In genomic region chr11:98804605-98805004, GRCm38 (mm10) we compare ENCODE assay signal across 8 mouse cellular contexts. TPM values are rescaled to one million over a fixed set of nuclear protein-coding genes. Genes with fewer than 3 reads are reported as not detected.
DNase-seq lines count a peak whose midpoint lies in the region; ATAC-seq and TF ChIP-seq lines count a peak whose summit lies in the region.

Gene Casc3, plus strand, starts transcription at chr11:98804905.

- no peak for ATAC-seq in Patski
- ATAC-seq in forebrain, postnatal 0 days = no peak
- no peak for ATAC-seq in hindbrain, embryonic 14.5 days (ENCODE audit: low FRiP score)
- no peak for ATAC-seq in liver, embryonic 16.5 days (ENCODE audit: low read depth)

- no peak within 1 kb of the TSS for H3K27ac ChIP-seq in forebrain, postnatal 0 days (ENCODE audit: low read depth, low read length)
- no peak within 1 kb of the TSS for H3K27ac ChIP-seq in hindbrain, embryonic 14.5 days
- H3K27ac ChIP-seq in liver, embryonic 16.5 days (ENCODE audit: low read length) = no peak within 1 kb of the TSS

- no peaks in the 10 kb centered on the region for H3K27me3 ChIP-seq in Patski
- no peaks in the 10 kb centered on the region for H3K27me3 ChIP-seq in forebrain, postnatal 0 days (ENCODE audit: insufficient read depth, low read length)
- H3K27me3 ChIP-seq in hindbrain, embryonic 14.5 days (ENCODE audit: control insufficient read depth, insufficient read depth, low read length) = no peaks in the 10 kb centered on the region
- no peaks in the 10 kb centered on the region for H3K27me3 ChIP-seq in liver, embryonic 16.5 days (ENCODE audit: control insufficient read depth, insufficient read depth, low read depth, low read length)

- in situ Hi-C loops in Patski (cut with MboI; ENCODE audit: low pct_unique_long_range_greater_than_20kb) = no loop called here

- H3K4me3 ChIP-seq in forebrain, postnatal 0 days (ENCODE audit: low read depth, low read length) = no peak within 1 kb of the TSS
- no peak within 1 kb of the TSS for H3K4me3 ChIP-seq in hindbrain, embryonic 14.5 days (replicated peaks; ENCODE audit: low read length)
- H3K4me3 ChIP-seq in liver, embryonic 16.5 days (ENCODE audit: low read depth, low read length) = no peak within 1 kb of the TSS

- DNase-seq in frontal cortex, adult 2 months (ENCODE audit: extremely low spot score in 1 of 2, low spot score in 1 of 2) = no peak
- DNase-seq in frontal cortex, postnatal 36 days (ENCODE audit: low spot score in 2 of 2) = no peak
- DNase-seq in Patski (ENCODE audit: low read depth, low spot score) = no peak
- DNase-seq in forebrain, postnatal 0 days = no peak
- no peak for DNase-seq in hindbrain, embryonic 14.5 days (ENCODE audit: low spot score)
- DNase-seq in urinary bladder, postnatal 25 days (ENCODE audit: low spot score) = no peak
- no peak for DNase-seq in cerebellum, adult 9-11 months

- H3K4me1 ChIP-seq in forebrain, postnatal 0 days (ENCODE audit: insufficient read depth) = no peaks in the 10 kb centered on the region
- peaks cover 8% of the 10 kb centered on the region; the same call in 1 of the 2 replicates for H3K4me1 ChIP-seq in hindbrain, embryonic 14.5 days (replicated peaks; ENCODE audit: control insufficient read depth, insufficient read depth, low read length)
- peaks cover 7% of the 10 kb centered on the region for H3K4me1 ChIP-seq in liver, embryonic 16.5 days (ENCODE audit: control insufficient read depth, low read depth, low read length)

- H3K36me3 ChIP-seq in forebrain, postnatal 0 days (ENCODE audit: insufficient read depth) = peaks cover 75% of the 10 kb centered on the region
- H3K36me3 ChIP-seq in hindbrain, embryonic 14.5 days (replicated peaks; ENCODE audit: control insufficient read depth, insufficient read depth) = peaks cover 91% of the 10 kb centered on the region
- H3K36me3 ChIP-seq in liver, embryonic 16.5 days (ENCODE audit: control insufficient read depth, insufficient read depth) = peaks cover 51% of the 10 kb centered on the region

- WGBS in forebrain, postnatal 0 days = 94% methylated on average over 5 of the region's 5 CpGs
- WGBS in hindbrain, embryonic 14.5 days = 93% methylated on average over 5 of the region's 5 CpGs
- WGBS in liver, embryonic 16.5 days (ENCODE audit: insufficient replicate concordance) = 82% methylated on average over 5 of the region's 5 CpGs

- TF ChIP-seq CTCF in Patski (IDR thresholded peaks at IDR 0.05) = no peak
- no peak for TF ChIP-seq CTCF in forebrain, postnatal 0 days (IDR thresholded peaks at IDR 0.05; ENCODE audit: low read depth)

- no peaks in the 10 kb centered on the region for H3K9me3 ChIP-seq in forebrain, postnatal 0 days (ENCODE audit: low read length)
- H3K9me3 ChIP-seq in hindbrain, embryonic 14.5 days (ENCODE audit: control insufficient read depth, low read length) = no peaks in the 10 kb centered on the region
- no peaks in the 10 kb centered on the region for H3K9me3 ChIP-seq in liver, embryonic 16.5 days (replicated peaks; ENCODE audit: control insufficient read depth, low read length)

- CTCF ChIA-PET in Patski (lab: Charles Lee) = no interaction called here

- no peak within 1 kb of the TSS for H3K4me2 ChIP-seq in forebrain, postnatal 0 days (ENCODE audit: low read depth)
- no peak within 1 kb of the TSS for H3K4me2 ChIP-seq in hindbrain, embryonic 14.5 days (replicated peaks)
- H3K4me2 ChIP-seq in liver, embryonic 16.5 days (ENCODE audit: low read depth, low read length) = no peak within 1 kb of the TSS

- POLR2A ChIA-PET in Patski (lab: Charles Lee) = interaction anchor here (0.6 kb wide), 1 partner anchor 15 kb away, joined by 4 read pairs; no protein-coding TSS in a partner anchor

- H3K9ac ChIP-seq in forebrain, postnatal 0 days = no peak within 1 kb of the TSS
- H3K9ac ChIP-seq in hindbrain, embryonic 14.5 days = no peak within 1 kb of the TSS
- no peak within 1 kb of the TSS for H3K9ac ChIP-seq in liver, embryonic 16.5 days (ENCODE audit: low read depth, low read length)

RNA-seq across cellular contexts. Expression of gene Casc3, which starts in this region (rescaled TPM):
- 47.8 TPM in 2 replicates for polyA plus RNA-seq in frontal cortex, adult 2 months (2012; rRNA removed)
- 39.4 TPM for polyA plus RNA-seq in Patski (2021)
- total RNA-seq in forebrain, postnatal 0 days (2014; rRNA removed) = 22.5 and 27.2 TPM in 2 replicates
- polyA plus RNA-seq in forebrain, postnatal 0 days (2015; fragmentation: Nextera tagmentation; extraction: Ambion mirVana) = 29.5 and 37.4 TPM in 2 replicates
- 49.3 and 57.4 TPM in 2 replicates for polyA plus RNA-seq in hindbrain, embryonic 14.5 days (2014; fragmentation: Nextera tagmentation; extraction: Ambion mirVana)
- polyA plus RNA-seq in liver, embryonic 16.5 days (2015; fragmentation: Nextera tagmentation; extraction: Ambion mirVana) = 11.6 and 13.6 TPM in 2 replicates
